Mouse (Mus musculus) left cerebral cortex, postnatal 10 days (tissue): ENCODE data around the gene Sorbs1. TPM values are rescaled to one million over a fixed set of nuclear protein-coding genes. Genes with fewer than 3 reads are reported as not detected.
A peak's percentile ranks its signal among the peaks of the same experiment; 100 is the strongest.

Experiments used
- DNase-seq, 2 experiments: peaks; one replicate each; pipeline ENCODE4 v3.0.0; 2021 to 2022; ENCODE audit warnings: low spot score in 2 of 2, mixed read lengths in 1 of 2; ENCODE audit errors: extremely low spot score in 1 of 2
- intact Hi-C: fragments of 180-260 bp; cut with DNase I; formaldehyde crosslinking; loops from one replicate; pipeline ENCODE4 v1.15.1; 2025
- total RNA-seq, 2 experiments: library from RNA; stranded (reverse); gene quantifications; 2 replicates each; pipeline ENCODE4 v1.2.3; 2021

The Sorbs1 gene
- total RNA-seq, 2 experiments from 2014 or later = 109 to 119 TPM

DNA sequence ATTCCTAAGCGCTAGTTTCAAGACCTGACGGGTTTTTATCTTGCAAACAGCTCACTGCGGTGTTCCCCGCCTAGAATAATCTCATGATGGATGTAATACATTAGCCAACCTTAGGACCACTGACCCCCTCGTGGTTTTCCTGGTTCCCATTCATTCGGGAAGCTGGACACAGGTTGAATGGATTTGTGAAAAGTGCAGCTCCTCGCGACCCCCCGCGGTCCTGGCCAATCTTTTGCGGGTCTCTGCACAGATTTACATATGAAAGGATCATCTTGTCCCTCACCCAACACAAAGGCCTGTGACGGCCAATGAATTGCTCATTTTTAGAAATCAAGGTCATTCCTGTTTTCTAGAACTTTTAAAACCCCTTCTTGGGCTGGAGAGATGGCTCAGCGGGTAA lies 240.9 kb downstream of the Sorbs1 start:
- intact Hi-C loops = no loop called here
- no peak for DNase-seq

GRCm38 (mm10) chr19:40271308-40271892 lies 242.2 kb downstream of the Sorbs1 start, which contains the start of gene Pdlim1:
Gene Pdlim1 (minus strand): TSS chr19:40271842.
- DNase-seq = peak in 1 of 2 experiments; percentile 79
- intact Hi-C loops = no loop called here

GRCm38 (mm10) chr19:40270351-40271307 lies 242.9 kb downstream of the Sorbs1 start:
- intact Hi-C loops = no loop called here
- peak in 1 of 2 experiments; percentile 37 for DNase-seq

DNA sequence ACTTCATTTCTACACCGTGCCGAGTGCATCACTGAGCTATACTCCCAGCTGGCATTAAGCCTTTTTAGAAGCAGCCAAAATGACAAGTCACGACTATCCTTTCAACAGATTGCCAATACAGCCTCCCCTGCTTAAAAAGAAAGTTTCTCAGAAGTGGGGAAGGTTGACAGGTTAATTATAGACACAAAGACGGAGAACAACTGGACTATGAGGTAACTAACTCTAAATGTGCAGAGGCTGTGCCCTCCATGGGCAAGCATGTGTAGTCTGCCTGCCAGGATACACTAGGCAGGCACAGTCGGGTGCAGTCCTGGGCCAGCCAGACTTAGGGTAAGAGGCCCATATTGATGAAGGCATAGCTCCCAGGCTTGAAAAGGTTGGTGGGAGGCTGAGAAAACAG lies 244.1 kb downstream of the Sorbs1 start:
- DNase-seq = no peak
- intact Hi-C loops = no loop called here

DNA sequence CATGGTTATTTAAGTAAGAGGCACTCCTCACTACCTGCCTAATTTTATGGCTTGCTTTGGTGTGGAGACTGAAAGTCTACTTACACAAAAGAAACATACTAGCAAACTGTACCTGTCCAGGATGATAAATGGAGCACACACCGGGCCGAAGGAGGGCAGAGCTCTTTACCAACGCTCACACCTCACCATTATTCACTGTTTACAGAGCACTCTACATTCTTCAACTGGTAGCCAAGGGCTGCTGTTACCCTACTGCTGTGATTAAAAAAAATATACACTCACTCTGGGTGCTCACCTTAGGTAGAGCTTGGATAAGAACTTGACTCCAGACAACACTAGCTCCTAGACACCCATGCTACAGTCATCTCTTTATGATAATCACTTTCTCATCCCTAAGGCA lies 245.1 kb downstream of the Sorbs1 start:
- DNase-seq = no peak
- intact Hi-C loops = no loop called here

GRCm38 (mm10) chr19:40267380-40267779 lies 246.2 kb downstream of the Sorbs1 start:
- intact Hi-C loops = no loop called here
- DNase-seq = no peak

DNA sequence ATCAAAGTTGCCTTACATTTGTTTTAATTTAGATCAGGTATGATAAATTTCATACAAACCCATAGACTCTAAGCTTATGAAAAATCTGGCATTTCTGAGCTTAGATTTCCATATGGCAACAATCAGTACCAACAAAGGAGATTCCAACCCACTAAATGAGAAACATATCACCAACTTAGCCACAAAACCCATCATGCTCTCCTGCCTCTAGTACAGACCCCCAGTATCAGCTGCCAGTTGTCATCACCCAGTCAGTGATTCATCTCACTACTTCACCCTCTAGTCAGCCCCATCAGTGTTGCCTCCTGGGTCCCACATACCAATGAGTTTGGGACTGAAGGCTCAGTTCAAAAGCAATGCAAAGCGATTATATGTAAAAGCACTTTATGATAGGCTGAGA lies 254.1 kb downstream of the Sorbs1 start:
- no peak for DNase-seq
- intact Hi-C loops = no loop called here

- intact Hi-C loops = no loop called here
- no peak for DNase-seq
These were observed 256.2 kb downstream of the Sorbs1 start for GRCm38 (mm10) chr19:40257396-40257795.

GRCm38 (mm10) chr19:40256376-40257050 lies 257.1 kb downstream of the Sorbs1 start:
- DNase-seq = no peak
- intact Hi-C loops = no loop called here

DNA sequence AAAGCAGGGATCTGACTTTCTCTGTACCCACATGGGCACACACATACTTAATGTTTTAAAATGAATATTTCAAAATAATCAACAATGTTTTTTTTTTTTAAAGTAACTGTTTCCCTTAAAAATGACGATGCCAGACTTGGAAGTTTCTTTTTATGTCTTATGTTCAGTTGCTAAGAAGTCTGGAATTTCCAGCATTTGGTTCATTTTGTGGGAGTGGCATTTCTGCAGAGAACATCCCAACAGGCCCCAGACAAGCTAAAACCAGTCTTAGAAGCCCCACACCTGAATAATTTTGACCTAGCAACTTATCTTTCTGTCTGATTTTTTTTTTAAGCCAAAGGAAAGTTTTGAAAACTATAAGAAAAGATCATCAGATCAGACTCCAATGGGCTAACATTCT lies 258.0 kb downstream of the Sorbs1 start:
- no peak for DNase-seq
- intact Hi-C loops = no loop called here

GRCm38 (mm10) chr19:40254741-40255140 lies 258.8 kb downstream of the Sorbs1 start:
- intact Hi-C loops = no loop called here
- no peak for DNase-seq

- intact Hi-C loops = no loop called here
- DNase-seq = no peak
These were observed 259.8 kb downstream of the Sorbs1 start for GRCm38 (mm10) chr19:40253768-40254167.

GRCm38 (mm10) chr19:40251115-40251514 lies 262.5 kb downstream of the Sorbs1 start:
- no peak for DNase-seq
- intact Hi-C loops = no loop called here

GRCm38 (mm10) chr19:40249352-40249751 lies 264.2 kb downstream of the Sorbs1 start:
- intact Hi-C loops = no loop called here
- no peak for DNase-seq

GRCm38 (mm10) chr19:40248476-40248875 lies 265.1 kb downstream of the Sorbs1 start:
- DNase-seq = no peak
- intact Hi-C loops = no loop called here

DNA sequence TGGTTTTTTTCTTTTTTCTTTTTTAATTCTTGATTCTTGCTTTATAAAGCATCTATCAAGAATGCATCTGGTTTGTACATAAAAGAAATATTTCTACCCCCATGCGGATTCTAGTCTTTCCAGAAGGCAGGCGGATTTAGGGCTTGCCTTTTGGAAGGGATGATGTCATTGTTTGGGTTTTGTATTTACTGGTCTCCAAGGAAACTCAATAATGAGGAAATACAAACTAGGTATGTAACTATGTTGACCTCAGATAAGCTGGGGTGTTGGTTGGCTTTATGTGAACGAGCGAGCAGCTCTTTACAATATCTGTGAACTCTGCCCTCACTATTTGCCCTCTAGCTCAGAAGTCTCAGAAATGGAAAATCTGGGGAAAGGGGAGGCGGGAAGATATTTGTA lies 266.3 kb downstream of the Sorbs1 start:
- intact Hi-C loops = no loop called here
- no peak for DNase-seq

- intact Hi-C loops = no loop called here
- no peak for DNase-seq
These were observed 266.8 kb downstream of the Sorbs1 start for GRCm38 (mm10) chr19:40246646-40247267.
